Mouse (Mus musculus) liver, postnatal 0 days (tissue): ENCODE data around the gene 0610010K14Rik. TPM values are rescaled to one million over a fixed set of nuclear protein-coding genes. Genes with fewer than 3 reads are reported as not detected.

Experiments
- ATAC-seq: fragments of 200-750 bp; cut with Nextera tagmentation; 2 replicates; pipeline ENCODE4 v1.8.0; 2017; ENCODE audit warnings: mild to moderate bottlenecking, moderate library complexity
- DNase-seq: peaks from one replicate; pipeline ENCODE4 v3.0.0-alpha.2; 2016
- H3K27ac ChIP-seq: fragments of 300-500 bp; sonication (generic); 2 replicates; pipeline ENCODE4 v1.5.1; 2014; ENCODE audit warnings: antibody characterized with exemption, moderate library complexity, mild to moderate bottlenecking, low read depth
- H3K27me3 ChIP-seq: fragments of 300-500 bp; sonication (generic); 2 replicates; pipeline ENCODE4 v1.6.1; 2014; ENCODE audit warnings: low read length, control low read depth, mixed read lengths; ENCODE audit not compliant: insufficient read depth
- H3K36me3 ChIP-seq: fragments of 300-500 bp; sonication (generic); replicated peaks from 2 replicates; pipeline ENCODE4 v1.6.1; 2014; ENCODE audit warnings: mild to moderate bottlenecking, control low read depth, low read length, moderate library complexity, mixed read lengths; ENCODE audit not compliant: insufficient read depth
- H3K4me1 ChIP-seq: fragments of 300-500 bp; sonication (generic); 2 replicates; pipeline ENCODE4 v1.6.1; 2014; ENCODE audit warnings: antibody characterized with exemption, mild to moderate bottlenecking, control low read depth; ENCODE audit not compliant: insufficient read depth
- H3K4me2 ChIP-seq: fragments of 300-500 bp; sonication (generic); 2 replicates; pipeline ENCODE4 v1.6.1; 2014; ENCODE audit warnings: low read depth, mild to moderate bottlenecking, low read length, moderate library complexity, mixed read lengths
- H3K4me3 ChIP-seq: fragments of 300-500 bp; sonication (generic); 2 replicates; pipeline ENCODE4 v1.5.1; 2014; ENCODE audit warnings: low read depth, low read length
- H3K9ac ChIP-seq: fragments of 300-500 bp; sonication (generic); replicated peaks from 2 replicates; pipeline ENCODE4 v1.6.1; 2014; ENCODE audit warnings: mild to moderate bottlenecking, moderate library complexity
- H3K9me3 ChIP-seq: fragments of 300-500 bp; sonication (generic); 2 replicates; pipeline ENCODE4 v1.6.1; 2016; ENCODE audit warnings: mild to moderate bottlenecking, control low read depth, low read length, mixed read lengths
- CTCF ChIP-seq: sonication (generic); IDR thresholded peaks from 2 replicates; pipeline ENCODE4 v1.5.1; 2016; ENCODE audit warnings: antibody characterized with exemption, low read depth
- EP300 ChIP-seq: IDR thresholded peaks from 2 replicates; pipeline ENCODE4 v1.6.1; 2016; ENCODE audit warnings: antibody characterized with exemption, low read depth, mild to moderate bottlenecking
- WGBS: fragments of 180-500 bp; shearing (Covaris S2); extraction: QIAGEN DNeasy Blood & Tissue Kit; methylation state at CpG from one replicate; pipeline ENCODE4 v1.1.7; 2014; ENCODE audit not compliant: insufficient replicate concordance; 5-methylcytosine and 5-hydroxymethylcytosine counted together
- polyA plus RNA-seq: library from polyadenylated mRNA; unstranded; fragments of >200 nt; fragmentation: Nextera tagmentation; extraction: Ambion mirVana; gene quantifications from 2 replicates; pipeline ENCODE4 v1.2.1, GENCODE M21; 2015

Gene 0610010K14Rik
- polyA plus RNA-seq, 1 experiment from 2014 or later, result 48.9 TPM

DNA sequence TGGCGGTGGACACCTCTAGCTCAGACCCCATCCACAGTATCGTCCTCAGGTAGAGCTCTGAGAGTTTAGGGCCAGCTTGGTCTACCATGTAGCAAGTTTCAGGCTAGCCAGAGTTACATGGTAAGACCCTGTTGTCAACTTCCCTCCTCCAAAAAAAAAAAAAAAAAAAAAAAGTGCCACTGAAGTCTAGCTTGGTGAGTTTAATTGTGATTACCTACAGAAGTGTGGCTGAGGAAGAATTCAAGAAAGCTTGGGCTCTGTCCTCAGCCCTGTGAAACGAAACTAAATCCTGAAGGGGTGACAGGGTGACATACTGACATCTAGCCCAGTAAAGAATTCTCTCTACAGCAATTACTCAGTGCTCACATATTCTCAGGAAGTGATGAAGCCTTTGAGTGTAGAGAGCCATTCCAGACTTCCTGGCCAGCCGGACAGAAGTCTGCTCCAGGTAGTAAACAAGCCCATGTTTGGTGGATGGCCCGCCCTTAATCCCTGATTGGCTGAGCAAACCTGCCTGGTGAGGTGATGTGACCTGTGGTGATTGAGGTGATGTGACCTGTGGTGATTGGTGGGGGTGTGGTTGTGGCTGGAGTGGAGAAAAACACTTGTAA, 28.8 kb downstream of the 0610010K14Rik start:
- peak; percentile 74 for ATAC-seq
- no peak for DNase-seq
- no peak overlapping the region for H3K27ac ChIP-seq

DNA sequence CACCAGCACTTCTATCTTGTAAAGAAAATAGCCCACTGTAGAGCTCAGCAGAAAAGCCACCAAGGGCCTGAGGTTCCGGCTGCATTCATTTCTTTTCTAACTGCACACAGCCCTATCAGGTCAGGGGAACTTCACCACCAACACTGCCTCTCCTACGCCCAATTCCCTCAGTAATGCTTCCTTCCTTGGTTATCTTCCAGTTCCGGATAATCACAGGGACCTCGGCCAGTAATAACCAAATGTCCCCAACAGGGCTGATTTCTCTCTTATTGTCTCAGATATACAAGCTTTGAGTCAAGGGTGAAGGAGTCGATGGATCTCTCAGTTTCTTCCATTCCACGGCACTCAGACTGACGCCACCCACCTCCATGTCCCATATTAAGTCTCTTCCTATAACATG, 30.4 kb downstream of the 0610010K14Rik start:
- DNase-seq (no peak), ATAC-seq (no peak)
- no peak overlapping the region for H3K27ac ChIP-seq
- no peak overlapping the region for H3K4me2 ChIP-seq
- H3K9me3 ChIP-seq, result no peaks in the 10 kb centered on the region
- H3K27me3 ChIP-seq, result no peaks in the 10 kb centered on the region
- H3K9ac ChIP-seq, result no peak overlapping the region
- H3K4me1 ChIP-seq, result peaks cover 3% of the 10 kb centered on the region; the same call in 1 of the 2 replicates
- TF ChIP-seq EP300 (no peak), CTCF (no peak)
- 79% methylated on average over 7 of the region's 7 CpGs for WGBS
- no peaks in the 10 kb centered on the region for H3K36me3 ChIP-seq
- no peak overlapping the region for H3K4me3 ChIP-seq

More for the DNA sequence above, 28.8 kb downstream of the 0610010K14Rik start:
- Histone ChIP-seq H3K4me1 (peaks cover 7% of the 10 kb centered on the region), H3K4me2 (no peak overlapping the region), H3K27me3 (peaks cover 9% of the 10 kb centered on the region), H3K4me3 (no peak overlapping the region), H3K9me3 (no peaks in the 10 kb centered on the region), H3K36me3 (no peaks in the 10 kb centered on the region), H3K9ac (no peak overlapping the region)
- WGBS, result 57% methylated on average over 5 of the region's 5 CpGs
- no peak for TF ChIP-seq CTCF
- TF ChIP-seq EP300, result no peak

DNA sequence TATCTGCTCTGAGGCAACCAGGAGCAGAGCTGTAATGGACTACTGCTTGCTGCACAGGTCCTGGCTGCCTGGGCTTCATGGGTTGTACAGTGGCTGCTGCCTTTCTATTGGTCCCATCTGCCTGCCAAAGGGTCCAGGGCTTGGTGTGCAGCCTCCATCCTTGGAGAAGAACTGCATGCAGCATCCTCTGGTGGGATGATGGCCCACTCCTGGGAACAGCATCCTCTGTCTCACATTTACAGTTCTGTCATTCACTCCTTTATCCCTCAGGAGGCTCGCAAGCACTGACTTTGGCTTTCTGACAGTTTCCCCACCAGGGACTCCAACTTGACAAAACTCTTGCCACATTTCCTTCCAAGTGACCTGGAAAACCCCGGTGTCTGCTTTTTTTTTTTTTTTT, 30.9 kb downstream of the 0610010K14Rik start:
- no peak for ATAC-seq
- no peak overlapping the region for H3K9ac ChIP-seq
- no peak for TF ChIP-seq EP300

DNA sequence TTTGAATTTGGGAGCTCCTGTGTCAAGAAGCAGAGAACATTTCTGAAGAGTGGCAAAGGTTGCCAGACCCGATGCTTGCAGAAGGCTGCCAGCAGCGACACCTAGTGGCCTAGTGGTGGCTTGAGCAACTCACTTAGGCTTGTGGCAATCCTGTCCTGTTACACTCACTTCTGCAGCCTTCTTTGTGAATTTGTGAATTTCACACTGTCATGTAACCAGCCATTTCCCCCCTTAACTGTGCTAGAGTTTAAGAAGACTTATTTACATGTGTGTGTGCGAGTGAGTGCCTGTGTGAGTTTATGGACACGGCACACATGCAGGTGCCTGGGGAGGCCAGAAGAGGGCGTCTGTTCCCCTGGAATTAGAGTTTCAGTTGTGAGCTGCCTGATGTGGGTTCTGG, 36.0 kb downstream of the 0610010K14Rik start:
- TF ChIP-seq CTCF (peak; percentile 94), EP300 (no peak)
- H3K36me3 ChIP-seq, result no peaks in the 10 kb centered on the region
- H3K9ac ChIP-seq, result no peak overlapping the region
- 37% methylated on average over 5 of the region's 5 CpGs for WGBS
- peak; percentile 43; the same call in 1 of the 2 replicates for ATAC-seq
- no peak overlapping the region for H3K4me2 ChIP-seq
- H3K9me3 ChIP-seq, result no peaks in the 10 kb centered on the region
- no peaks in the 10 kb centered on the region for H3K27me3 ChIP-seq
- H3K4me1 ChIP-seq, result no peaks in the 10 kb centered on the region
- no peak overlapping the region for H3K27ac ChIP-seq
- no peak overlapping the region for H3K4me3 ChIP-seq
- peak; percentile 89 for DNase-seq

More for the DNA sequence above, 30.9 kb downstream of the 0610010K14Rik start:
- Histone ChIP-seq H3K4me2 (no peak overlapping the region), H3K27ac (no peak overlapping the region), H3K4me3 (no peak overlapping the region), H3K27me3 (no peaks in the 10 kb centered on the region), H3K36me3 (no peaks in the 10 kb centered on the region), H3K9me3 (no peaks in the 10 kb centered on the region), H3K4me1 (peaks cover 3% of the 10 kb centered on the region; the same call in 1 of the 2 replicates)
- DNase-seq, result no peak
- WGBS, result 47% methylated on average over 2 of the region's 2 CpGs

DNA sequence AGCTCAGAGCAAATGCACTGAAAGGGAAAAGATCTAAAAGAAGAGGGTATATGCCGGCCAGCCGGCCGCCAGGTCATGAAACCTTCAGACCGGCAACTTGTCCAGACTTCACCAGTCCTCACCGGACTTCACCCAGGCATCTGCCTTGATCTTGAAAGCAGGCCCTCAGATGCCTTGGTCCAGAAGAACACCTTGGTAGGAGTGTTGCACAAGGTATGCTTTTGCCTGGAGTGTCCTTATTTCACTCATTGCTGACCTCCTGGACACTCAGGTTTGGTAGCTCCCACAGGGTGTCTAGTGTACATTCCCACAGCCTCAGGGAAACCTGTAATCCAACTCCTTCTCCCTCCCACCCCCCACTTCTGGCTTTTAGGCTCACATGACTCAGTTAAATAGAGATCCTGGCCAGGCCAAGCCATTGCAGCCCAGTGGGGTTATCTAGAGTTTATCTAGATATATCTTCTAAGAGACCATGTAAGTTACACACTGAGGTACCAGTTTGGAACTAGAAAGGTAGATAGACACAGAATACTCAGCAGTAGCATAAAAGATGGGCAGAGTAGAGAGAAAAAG, 37.6 kb downstream of the 0610010K14Rik start:
- no peaks in the 10 kb centered on the region for H3K36me3 ChIP-seq
- H3K27me3 ChIP-seq, result no peaks in the 10 kb centered on the region
- DNase-seq, result no peak
- H3K9me3 ChIP-seq, result no peaks in the 10 kb centered on the region
- H3K4me2 ChIP-seq, result no peak overlapping the region
- no peak for ATAC-seq
- TF ChIP-seq CTCF (no peak), EP300 (no peak)
- H3K4me1 ChIP-seq, result no peaks in the 10 kb centered on the region
- no peak overlapping the region for H3K4me3 ChIP-seq
- no peak overlapping the region for H3K27ac ChIP-seq
- WGBS, result 63% methylated on average over 5 of the region's 5 CpGs
- no peak overlapping the region for H3K9ac ChIP-seq

DNA sequence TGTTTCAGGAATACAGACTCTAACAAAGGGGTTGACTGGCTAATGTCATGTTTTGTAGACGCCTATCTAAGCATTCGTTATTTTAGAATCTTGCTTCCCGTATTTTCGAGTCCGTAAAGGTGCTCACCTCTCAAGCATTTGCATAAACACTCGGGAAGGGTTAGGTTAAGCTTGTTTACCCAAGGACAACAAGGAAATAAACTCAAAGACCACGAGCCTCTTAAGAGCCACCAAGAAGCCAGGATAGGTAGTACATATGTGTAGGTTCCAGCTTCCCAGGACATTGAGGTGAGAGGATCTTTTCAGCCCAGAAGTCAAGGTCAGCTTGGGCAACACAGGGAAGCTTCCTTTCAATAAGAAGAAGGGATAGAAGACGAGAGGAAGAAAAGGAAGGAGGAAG, 38.6 kb downstream of the 0610010K14Rik start:
- DNase-seq (no peak), ATAC-seq (no peak)
- H3K4me2 ChIP-seq, result no peak overlapping the region
- H3K27ac ChIP-seq, result no peak overlapping the region
- no peaks in the 10 kb centered on the region for H3K27me3 ChIP-seq
- H3K4me1 ChIP-seq, result no peaks in the 10 kb centered on the region
- TF ChIP-seq EP300 (no peak), CTCF (no peak)
- no peaks in the 10 kb centered on the region for H3K9me3 ChIP-seq
- no peaks in the 10 kb centered on the region for H3K36me3 ChIP-seq
- H3K9ac ChIP-seq, result no peak overlapping the region
- no peak overlapping the region for H3K4me3 ChIP-seq
- WGBS, result 70% methylated on average over 8 of the region's 8 CpGs
